Mouse (Mus musculus): ENCODE results near the gene Efcab5. TPM values are rescaled to one million over a fixed set of nuclear protein-coding genes. Genes with fewer than 3 reads are reported as not detected.

The Efcab5 gene
- polyA plus RNA-seq, 1 experiment from 2014 or later: 0.05 TPM

- Histone ChIP-seq H3K9ac (ENCODE audit: low read depth, low read length) (no peak overlapping the region), H3K27me3 (ENCODE audit: control insufficient read depth, insufficient read depth, low read length) (no peaks in the 10 kb centered on the region), H3K4me2 (replicated peaks; ENCODE audit: low read depth, low read length) (no peak overlapping the region), H3K9me3 (ENCODE audit: control insufficient read depth, low read length) (no peaks in the 10 kb centered on the region), H3K27ac (ENCODE audit: low read depth, low read length) (no peak overlapping the region), H3K4me1 (replicated peaks; ENCODE audit: control insufficient read depth, insufficient read depth, low read length) (no peaks in the 10 kb centered on the region), H3K36me3 (ENCODE audit: control insufficient read depth, insufficient read depth, low read length) (no peaks in the 10 kb centered on the region), H3K4me3 (ENCODE audit: low read depth, low read length) (no peak overlapping the region)
- WGBS: 72% methylated on average over 2 of the region's 2 CpGs
- DNase-seq (ENCODE audit: low spot score) (no peak), ATAC-seq (ENCODE audit: low FRiP score) (no peak)
Observed at GRCm38 (mm10) chr11:77184926-77185325, 3.8 kb downstream of the Efcab5 start.

GRCm38 (mm10) chr11:77182616-77183015 lies 6.2 kb downstream of the Efcab5 start:
- Histone ChIP-seq H3K9me3 (ENCODE audit: control insufficient read depth, low read length) (no peaks in the 10 kb centered on the region), H3K4me2 (replicated peaks; ENCODE audit: low read depth, low read length) (no peak overlapping the region), H3K4me3 (ENCODE audit: low read depth, low read length) (no peak overlapping the region), H3K27ac (ENCODE audit: low read depth, low read length) (no peak overlapping the region), H3K4me1 (replicated peaks; ENCODE audit: control insufficient read depth, insufficient read depth, low read length) (no peaks in the 10 kb centered on the region), H3K27me3 (ENCODE audit: control insufficient read depth, insufficient read depth, low read length) (no peaks in the 10 kb centered on the region), H3K9ac (ENCODE audit: low read depth, low read length) (no peak overlapping the region), H3K36me3 (ENCODE audit: control insufficient read depth, insufficient read depth, low read length) (no peaks in the 10 kb centered on the region)
- no peak for DNase-seq (ENCODE audit: low spot score)
- ATAC-seq (ENCODE audit: low FRiP score): no peak
- 69% methylated on average over 2 of the region's 2 CpGs for WGBS

GRCm38 (mm10) chr11:77182041-77182440 lies 6.7 kb downstream of the Efcab5 start:
- Histone ChIP-seq H3K4me1 (replicated peaks; ENCODE audit: control insufficient read depth, insufficient read depth, low read length) (no peaks in the 10 kb centered on the region), H3K9me3 (ENCODE audit: control insufficient read depth, low read length) (no peaks in the 10 kb centered on the region), H3K27me3 (ENCODE audit: control insufficient read depth, insufficient read depth, low read length) (no peaks in the 10 kb centered on the region), H3K4me2 (replicated peaks; ENCODE audit: low read depth, low read length) (no peak overlapping the region), H3K36me3 (ENCODE audit: control insufficient read depth, insufficient read depth, low read length) (no peaks in the 10 kb centered on the region), H3K4me3 (ENCODE audit: low read depth, low read length) (no peak overlapping the region), H3K9ac (ENCODE audit: low read depth, low read length) (no peak overlapping the region), H3K27ac (ENCODE audit: low read depth, low read length) (no peak overlapping the region)
- ATAC-seq (ENCODE audit: low FRiP score) (no peak), DNase-seq (ENCODE audit: low spot score) (no peak)
- whole genome bisulfite sequencing: 86% methylated on average over 2 of the region's 2 CpGs

- no peak overlapping the region for H3K27ac ChIP-seq (ENCODE audit: low read depth, low read length)
Observed at GRCm38 (mm10) chr11:77181528-77181927, 7.2 kb downstream of the Efcab5 start.

GRCm38 (mm10) chr11:77180886-77181285 lies 7.9 kb downstream of the Efcab5 start:
- DNase-seq (ENCODE audit: low spot score): no peak
- no peaks in the 10 kb centered on the region for H3K9me3 ChIP-seq (ENCODE audit: control insufficient read depth, low read length)
- no peak for ATAC-seq (ENCODE audit: low FRiP score)
- no peak overlapping the region for H3K9ac ChIP-seq (ENCODE audit: low read depth, low read length)
- no peaks in the 10 kb centered on the region for H3K27me3 ChIP-seq (ENCODE audit: control insufficient read depth, insufficient read depth, low read length)
- no peak overlapping the region for H3K4me3 ChIP-seq (ENCODE audit: low read depth, low read length)
- no peaks in the 10 kb centered on the region for H3K36me3 ChIP-seq (ENCODE audit: control insufficient read depth, insufficient read depth, low read length)
- no peaks in the 10 kb centered on the region for H3K4me1 ChIP-seq (replicated peaks; ENCODE audit: control insufficient read depth, insufficient read depth, low read length)
- H3K27ac ChIP-seq (ENCODE audit: low read depth, low read length): no peak overlapping the region
- 74% methylated on average over 4 of the region's 4 CpGs for whole genome bisulfite sequencing
- H3K4me2 ChIP-seq (replicated peaks; ENCODE audit: low read depth, low read length): no peak overlapping the region

More at GRCm38 (mm10) chr11:77181528-77181927, 7.2 kb downstream of the Efcab5 start:
- no peaks in the 10 kb centered on the region for H3K4me1 ChIP-seq (replicated peaks; ENCODE audit: control insufficient read depth, insufficient read depth, low read length)
- no peak for DNase-seq (ENCODE audit: low spot score)
- H3K9me3 ChIP-seq (ENCODE audit: control insufficient read depth, low read length): no peaks in the 10 kb centered on the region
- H3K27me3 ChIP-seq (ENCODE audit: control insufficient read depth, insufficient read depth, low read length): no peaks in the 10 kb centered on the region
- H3K4me2 ChIP-seq (replicated peaks; ENCODE audit: low read depth, low read length): no peak overlapping the region
- 77% methylated on average over 5 of the region's 5 CpGs for WGBS
- no peaks in the 10 kb centered on the region for H3K36me3 ChIP-seq (ENCODE audit: control insufficient read depth, insufficient read depth, low read length)
- H3K9ac ChIP-seq (ENCODE audit: low read depth, low read length): no peak overlapping the region
- ATAC-seq (ENCODE audit: low FRiP score): no peak
- H3K4me3 ChIP-seq (ENCODE audit: low read depth, low read length): no peak overlapping the region

- no peak for DNase-seq (ENCODE audit: low spot score)
- Histone ChIP-seq H3K4me1 (replicated peaks; ENCODE audit: control insufficient read depth, insufficient read depth, low read length) (no peaks in the 10 kb centered on the region), H3K9ac (ENCODE audit: low read depth, low read length) (no peak overlapping the region), H3K9me3 (ENCODE audit: control insufficient read depth, low read length) (no peaks in the 10 kb centered on the region), H3K27me3 (ENCODE audit: control insufficient read depth, insufficient read depth, low read length) (no peaks in the 10 kb centered on the region), H3K36me3 (ENCODE audit: control insufficient read depth, insufficient read depth, low read length) (no peaks in the 10 kb centered on the region), H3K4me3 (ENCODE audit: low read depth, low read length) (no peak overlapping the region), H3K27ac (ENCODE audit: low read depth, low read length) (no peak overlapping the region), H3K4me2 (replicated peaks; ENCODE audit: low read depth, low read length) (no peak overlapping the region)
- 86% methylated on average over 3 of the region's 3 CpGs for WGBS
- ATAC-seq (ENCODE audit: low FRiP score): no peak
Observed at GRCm38 (mm10) chr11:77179771-77180170, 9.0 kb downstream of the Efcab5 start.

- WGBS: 73% methylated on average over 7 of the region's 7 CpGs
- Histone ChIP-seq H3K27me3 (ENCODE audit: control insufficient read depth, insufficient read depth, low read length) (no peaks in the 10 kb centered on the region), H3K9me3 (ENCODE audit: control insufficient read depth, low read length) (no peaks in the 10 kb centered on the region), H3K36me3 (ENCODE audit: control insufficient read depth, insufficient read depth, low read length) (no peaks in the 10 kb centered on the region), H3K4me1 (replicated peaks; ENCODE audit: control insufficient read depth, insufficient read depth, low read length) (no peaks in the 10 kb centered on the region), H3K27ac (ENCODE audit: low read depth, low read length) (no peak overlapping the region), H3K4me2 (replicated peaks; ENCODE audit: low read depth, low read length) (no peak overlapping the region), H3K9ac (ENCODE audit: low read depth, low read length) (no peak overlapping the region), H3K4me3 (ENCODE audit: low read depth, low read length) (no peak overlapping the region)
- DNase-seq (ENCODE audit: low spot score) (no peak), ATAC-seq (ENCODE audit: low FRiP score) (no peak)
Observed at GRCm38 (mm10) chr11:77174531-77174930, 14.2 kb downstream of the Efcab5 start.

- no peak for DNase-seq (ENCODE audit: low spot score)
- H3K27ac ChIP-seq (ENCODE audit: low read depth, low read length): no peak overlapping the region
- no peaks in the 10 kb centered on the region for H3K4me1 ChIP-seq (replicated peaks; ENCODE audit: control insufficient read depth, insufficient read depth, low read length)
- no peaks in the 10 kb centered on the region for H3K9me3 ChIP-seq (ENCODE audit: control insufficient read depth, low read length)
- H3K9ac ChIP-seq (ENCODE audit: low read depth, low read length): no peak overlapping the region
- H3K36me3 ChIP-seq (ENCODE audit: control insufficient read depth, insufficient read depth, low read length): no peaks in the 10 kb centered on the region
- H3K4me2 ChIP-seq (replicated peaks; ENCODE audit: low read depth, low read length): no peak overlapping the region
- WGBS: 37% methylated on average over 4 of the region's 4 CpGs
- ATAC-seq (ENCODE audit: low FRiP score): no peak
- no peak overlapping the region for H3K4me3 ChIP-seq (ENCODE audit: low read depth, low read length)
- H3K27me3 ChIP-seq (ENCODE audit: control insufficient read depth, insufficient read depth, low read length): no peaks in the 10 kb centered on the region
Observed at GRCm38 (mm10) chr11:77173731-77174130, 15.0 kb downstream of the Efcab5 start.

GRCm38 (mm10) chr11:77160744-77161143 lies 28.0 kb downstream of the Efcab5 start:
- no peak for DNase-seq (ENCODE audit: low spot score)
- H3K4me1 ChIP-seq (replicated peaks; ENCODE audit: control insufficient read depth, insufficient read depth, low read length): no peaks in the 10 kb centered on the region
- H3K27ac ChIP-seq (ENCODE audit: low read depth, low read length): no peak overlapping the region
- no peaks in the 10 kb centered on the region for H3K27me3 ChIP-seq (ENCODE audit: control insufficient read depth, insufficient read depth, low read length)
- H3K4me2 ChIP-seq (replicated peaks; ENCODE audit: low read depth, low read length): no peak overlapping the region
- H3K9me3 ChIP-seq (ENCODE audit: control insufficient read depth, low read length): no peaks in the 10 kb centered on the region
- WGBS: 82% methylated on average over 1 of the region's 1 CpGs
- H3K4me3 ChIP-seq (ENCODE audit: low read depth, low read length): no peak overlapping the region
- no peak overlapping the region for H3K9ac ChIP-seq (ENCODE audit: low read depth, low read length)
- no peaks in the 10 kb centered on the region for H3K36me3 ChIP-seq (ENCODE audit: control insufficient read depth, insufficient read depth, low read length)
- no peak for ATAC-seq (ENCODE audit: low FRiP score)

All from hindbrain, embryonic 11.5 days (tissue).